Mouse (Mus musculus): ENCODE data around the gene Atp10a.

DNA sequence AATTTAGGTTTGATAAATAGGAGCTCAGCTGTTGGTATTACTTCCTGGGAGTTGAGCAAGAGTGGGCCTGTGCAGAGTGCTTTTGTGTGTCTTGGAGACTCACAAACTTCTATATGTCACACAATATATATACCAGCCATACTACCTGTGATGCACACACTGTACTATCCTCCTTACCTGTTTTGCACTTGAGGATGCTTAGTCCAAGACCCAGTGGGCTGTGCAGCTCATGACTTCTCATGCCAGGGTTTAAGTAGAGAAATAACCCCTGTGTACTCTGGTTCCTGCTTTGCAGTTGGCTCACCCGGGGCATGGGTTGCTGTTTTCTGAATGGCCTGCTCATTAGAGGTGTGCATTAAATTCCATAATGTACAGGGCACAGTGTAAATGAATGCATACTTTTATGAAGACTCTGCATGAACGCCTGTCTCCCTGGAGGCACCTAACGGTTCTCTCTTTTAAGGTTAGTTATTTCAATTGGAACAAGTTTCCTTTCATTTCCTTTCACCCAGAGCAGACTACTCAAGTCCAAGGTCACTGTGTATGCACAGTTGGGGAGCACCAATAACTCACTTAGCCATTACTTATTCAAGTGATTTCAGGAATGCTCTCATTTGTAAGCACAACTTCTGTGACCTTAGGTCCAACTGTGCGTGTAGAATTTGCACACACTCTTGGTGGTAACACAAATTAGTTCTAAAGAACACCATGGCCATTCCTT is 63.4 kb downstream of the Atp10a start:
- TF ChIP-seq CTCF (IDR thresholded peaks at IDR 0.05; ENCODE audit: low read depth) (no peak), EP300 (IDR thresholded peaks at IDR 0.05; ENCODE audit: low read depth) (no peak)

All from liver, embryonic 14.5 days (tissue).